Mouse (Mus musculus) midbrain, embryonic 13.5 days (tissue): ENCODE data around the gene Atp6v1g1. TPM values are rescaled to one million over a fixed set of nuclear protein-coding genes. Genes with fewer than 3 reads are reported as not detected.

Experiments
- ATAC-seq: fragments of 200-750 bp; cut with Nextera tagmentation; 2 replicates; pipeline ENCODE4 v1.8.0; 2017; ENCODE audit warnings: mild to moderate bottlenecking, moderate TSS enrichment, moderate library complexity
- H3K27ac ChIP-seq: fragments of 300-500 bp; sonication (generic); 2 replicates; pipeline ENCODE4 v1.5.1; 2015; ENCODE audit warnings: inconsistent platforms, mild to moderate bottlenecking, moderate library complexity
- H3K27me3 ChIP-seq: fragments of 300-500 bp; sonication (generic); 2 replicates; pipeline ENCODE4 v1.6.1; 2015; ENCODE audit warnings: mild to moderate bottlenecking, inconsistent platforms
- H3K36me3 ChIP-seq: fragments of 300-500 bp; sonication (generic); 2 replicates; pipeline ENCODE4 v1.6.1; 2015; ENCODE audit warnings: mild to moderate bottlenecking, inconsistent platforms
- H3K4me1 ChIP-seq: fragments of 300-500 bp; sonication (generic); replicated peaks from 2 replicates; pipeline ENCODE4 v1.6.1; 2015; ENCODE audit warnings: inconsistent platforms
- H3K4me2 ChIP-seq: fragments of 300-500 bp; sonication (generic); replicated peaks from 2 replicates; pipeline ENCODE4 v1.6.1; 2015; ENCODE audit warnings: moderate library complexity, mild to moderate bottlenecking, inconsistent platforms
- H3K4me3 ChIP-seq: fragments of 300-500 bp; sonication (generic); replicated peaks from 2 replicates; pipeline ENCODE4 v1.5.1; 2015; ENCODE audit warnings: mild to moderate bottlenecking, inconsistent platforms
- H3K9ac ChIP-seq: fragments of 300-500 bp; sonication (generic); replicated peaks from 2 replicates; pipeline ENCODE4 v1.6.1; 2015; ENCODE audit warnings: mild to moderate bottlenecking, inconsistent platforms
- H3K9me3 ChIP-seq: fragments of 300-500 bp; sonication (generic); 2 replicates; pipeline ENCODE4 v1.6.1; 2016; ENCODE audit warnings: mild to moderate bottlenecking, inconsistent platforms
- WGBS: fragments of 180-500 bp; shearing (Covaris S2); methylation state at CpG from one replicate; pipeline ENCODE4 v1.1.7; 2015; 5-methylcytosine and 5-hydroxymethylcytosine counted together
- polyA plus RNA-seq: library from polyadenylated mRNA; unstranded; fragments of >200 nt; fragmentation: Nextera tagmentation; extraction: Ambion mirVana; gene quantifications from 2 replicates; pipeline ENCODE4 v1.2.1, GENCODE M21; 2015

Atp6v1g1 gene
- polyA plus RNA-seq, 1 experiment from 2014 or later, result 461 TPM

GRCm38 (mm10) chr4:63548491-63548890 is 3.9 kb downstream of the Atp6v1g1 start:
- Histone ChIP-seq H3K36me3 (peaks cover 43% of the 10 kb centered on the region), H3K27ac (no peak overlapping the region), H3K4me1 (peaks cover 34% of the 10 kb centered on the region), H3K27me3 (no peaks in the 10 kb centered on the region), H3K9ac (no peak overlapping the region), H3K9me3 (no peaks in the 10 kb centered on the region), H3K4me3 (no peak overlapping the region), H3K4me2 (no peak overlapping the region)
- ATAC-seq, result no peak
- WGBS, result 76% methylated on average over 3 of the region's 3 CpGs

GRCm38 (mm10) chr4:63550908-63551307 is 6.3 kb downstream of the Atp6v1g1 start:
- no peak overlapping the region for H3K27ac ChIP-seq
- no peaks in the 10 kb centered on the region for H3K27me3 ChIP-seq
- peaks cover 52% of the 10 kb centered on the region for H3K36me3 ChIP-seq
- 97% methylated on average over 3 of the region's 3 CpGs for whole genome bisulfite sequencing
- H3K4me1 ChIP-seq, result peaks cover 28% of the 10 kb centered on the region
- H3K9me3 ChIP-seq, result no peaks in the 10 kb centered on the region
- H3K4me3 ChIP-seq, result no peak overlapping the region
- ATAC-seq, result no peak
- no peak overlapping the region for H3K4me2 ChIP-seq
- H3K9ac ChIP-seq, result no peak overlapping the region

DNA sequence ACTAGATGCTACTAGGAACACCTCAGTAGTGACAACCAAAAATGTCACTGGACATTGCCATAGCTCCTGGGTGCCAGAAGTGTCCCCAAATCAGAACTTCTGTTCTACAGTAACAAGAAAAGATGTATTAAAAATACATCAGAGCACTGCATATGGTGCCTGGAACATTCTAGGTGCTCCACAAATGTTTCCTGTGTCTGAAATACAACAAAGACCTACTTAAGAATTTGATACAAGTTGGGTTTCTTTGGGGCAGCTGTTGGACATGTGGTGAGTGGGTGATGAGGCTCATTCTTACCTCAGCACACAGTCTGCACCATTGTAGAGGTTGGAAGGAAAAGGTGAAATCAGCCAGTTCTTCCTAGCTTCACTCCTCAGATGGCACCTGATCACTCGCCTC is 8.3 kb downstream of the Atp6v1g1 start:
- Histone ChIP-seq H3K27ac (no peak overlapping the region), H3K9me3 (no peaks in the 10 kb centered on the region), H3K9ac (no peak overlapping the region), H3K36me3 (peaks cover 52% of the 10 kb centered on the region), H3K27me3 (0 out of 2 replicates have a peak, but pooled peaks cover 4% of the 10 kb centered on the region), H3K4me1 (peaks cover 17% of the 10 kb centered on the region), H3K4me3 (no peak overlapping the region), H3K4me2 (no peak overlapping the region)
- 93% methylated on average over 1 of the region's 1 CpGs for WGBS
- no peak for ATAC-seq

GRCm38 (mm10) chr4:63553789-63554576 is 9.4 kb downstream of the Atp6v1g1 start:
- no peak overlapping the region for H3K4me2 ChIP-seq
- H3K27me3 ChIP-seq, result 0 out of 2 replicates have a peak, but pooled peaks cover 5% of the 10 kb centered on the region
- H3K9me3 ChIP-seq, result no peaks in the 10 kb centered on the region
- peaks cover 44% of the 10 kb centered on the region for H3K36me3 ChIP-seq
- H3K4me3 ChIP-seq, result no peak overlapping the region
- no peak for ATAC-seq
- H3K27ac ChIP-seq, result no peak overlapping the region
- no peak overlapping the region for H3K9ac ChIP-seq
- 22% methylated on average over 4 of the region's 4 CpGs for WGBS
- H3K4me1 ChIP-seq, result peaks cover 18% of the 10 kb centered on the region

- peaks cover 38% of the 10 kb centered on the region for H3K36me3 ChIP-seq
- 46% methylated on average over 3 of the region's 3 CpGs for WGBS
These were observed 10.0 kb downstream of the Atp6v1g1 start for GRCm38 (mm10) chr4:63554616-63555015.

GRCm38 (mm10) chr4:63555111-63555510 is 10.5 kb downstream of the Atp6v1g1 start:
- Histone ChIP-seq H3K36me3 (peaks cover 35% of the 10 kb centered on the region), H3K4me3 (no peak overlapping the region), H3K27ac (no peak overlapping the region), H3K9ac (no peak overlapping the region), H3K27me3 (0 out of 2 replicates have a peak, but pooled peaks cover 5% of the 10 kb centered on the region), H3K9me3 (no peaks in the 10 kb centered on the region), H3K4me2 (no peak overlapping the region), H3K4me1 (peaks cover 29% of the 10 kb centered on the region)
- ATAC-seq, result no peak
- 93% methylated on average over 2 of the region's 2 CpGs for WGBS

More at GRCm38 (mm10) chr4:63554616-63555015, 10.0 kb downstream of the Atp6v1g1 start:
- H3K4me1 ChIP-seq, result peaks cover 24% of the 10 kb centered on the region
- H3K27me3 ChIP-seq, result 0 out of 2 replicates have a peak, but pooled peaks cover 5% of the 10 kb centered on the region
- no peak for ATAC-seq
- no peak overlapping the region for H3K4me2 ChIP-seq
- H3K4me3 ChIP-seq, result no peak overlapping the region
- H3K9ac ChIP-seq, result no peak overlapping the region
- no peaks in the 10 kb centered on the region for H3K9me3 ChIP-seq
- no peak overlapping the region for H3K27ac ChIP-seq

- Histone ChIP-seq H3K36me3 (peaks cover 24% of the 10 kb centered on the region), H3K9ac (no peak overlapping the region), H3K27me3 (0 out of 2 replicates have a peak, but pooled peaks cover 9% of the 10 kb centered on the region), H3K4me1 (peaks cover 30% of the 10 kb centered on the region), H3K4me3 (no peak overlapping the region), H3K27ac (no peak overlapping the region), H3K4me2 (no peak overlapping the region), H3K9me3 (no peaks in the 10 kb centered on the region)
- ATAC-seq, result no peak
- 68% methylated on average over 5 of the region's 5 CpGs for WGBS
These were observed 12.1 kb downstream of the Atp6v1g1 start for GRCm38 (mm10) chr4:63556665-63557064.

DNA sequence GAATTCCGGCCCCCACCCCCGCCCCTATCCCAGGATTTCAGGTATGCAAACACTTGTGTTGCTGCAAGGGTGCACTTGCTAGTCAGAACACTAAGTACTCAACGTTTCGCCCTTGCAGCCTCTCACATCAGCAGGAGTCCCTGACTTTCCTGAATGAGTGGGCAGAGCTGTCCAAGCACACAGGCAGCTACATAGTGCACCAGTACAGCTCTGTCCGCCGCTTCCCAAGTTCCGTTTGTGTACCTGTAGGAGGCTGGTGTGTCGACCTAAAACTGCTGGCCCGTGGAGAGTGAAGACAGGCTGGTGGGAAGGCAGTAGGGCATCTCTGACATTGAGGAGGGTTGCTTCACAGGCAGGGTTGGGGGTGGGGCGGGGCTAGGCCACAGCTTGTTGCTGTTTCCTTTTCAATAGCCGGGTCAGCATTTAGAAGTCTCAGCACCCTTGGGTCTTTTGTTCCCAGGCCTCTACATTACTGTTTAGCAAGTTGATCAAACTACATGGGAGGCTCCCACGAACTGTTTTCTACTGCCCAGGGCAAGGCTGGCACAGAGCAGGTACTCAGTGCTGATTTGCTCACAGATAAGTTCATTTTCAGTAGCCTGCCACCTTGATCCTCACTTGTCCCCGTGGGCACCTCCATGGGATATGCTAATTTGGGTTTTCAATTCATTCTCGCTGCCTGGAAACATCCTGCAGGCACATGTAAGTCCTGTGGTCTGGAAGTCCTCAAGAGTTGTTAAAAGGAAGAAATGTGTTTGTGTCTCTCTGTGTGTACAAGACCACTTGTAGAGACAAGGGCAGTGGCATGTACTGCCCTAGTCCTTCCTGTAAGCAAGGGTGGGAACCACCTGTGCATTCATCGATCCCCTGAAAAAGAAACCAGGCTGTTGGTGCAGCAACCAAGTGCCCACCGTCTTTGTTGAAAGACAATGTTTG is 12.8 kb downstream of the Atp6v1g1 start:
- no peak overlapping the region for H3K27ac ChIP-seq
- H3K4me3 ChIP-seq, result no peak overlapping the region
- peak overlapping the region; percentile 90; the same call in 1 of the 2 replicates for H3K4me2 ChIP-seq
- peaks cover 17% of the 10 kb centered on the region for H3K36me3 ChIP-seq
- no peak for ATAC-seq
- WGBS, result 22% methylated on average over 16 of the region's 16 CpGs
- H3K9ac ChIP-seq, result no peak overlapping the region
- no peaks in the 10 kb centered on the region for H3K9me3 ChIP-seq
- H3K4me1 ChIP-seq, result peaks cover 30% of the 10 kb centered on the region
- H3K27me3 ChIP-seq, result 0 out of 2 replicates have a peak, but pooled peaks cover 9% of the 10 kb centered on the region

DNA sequence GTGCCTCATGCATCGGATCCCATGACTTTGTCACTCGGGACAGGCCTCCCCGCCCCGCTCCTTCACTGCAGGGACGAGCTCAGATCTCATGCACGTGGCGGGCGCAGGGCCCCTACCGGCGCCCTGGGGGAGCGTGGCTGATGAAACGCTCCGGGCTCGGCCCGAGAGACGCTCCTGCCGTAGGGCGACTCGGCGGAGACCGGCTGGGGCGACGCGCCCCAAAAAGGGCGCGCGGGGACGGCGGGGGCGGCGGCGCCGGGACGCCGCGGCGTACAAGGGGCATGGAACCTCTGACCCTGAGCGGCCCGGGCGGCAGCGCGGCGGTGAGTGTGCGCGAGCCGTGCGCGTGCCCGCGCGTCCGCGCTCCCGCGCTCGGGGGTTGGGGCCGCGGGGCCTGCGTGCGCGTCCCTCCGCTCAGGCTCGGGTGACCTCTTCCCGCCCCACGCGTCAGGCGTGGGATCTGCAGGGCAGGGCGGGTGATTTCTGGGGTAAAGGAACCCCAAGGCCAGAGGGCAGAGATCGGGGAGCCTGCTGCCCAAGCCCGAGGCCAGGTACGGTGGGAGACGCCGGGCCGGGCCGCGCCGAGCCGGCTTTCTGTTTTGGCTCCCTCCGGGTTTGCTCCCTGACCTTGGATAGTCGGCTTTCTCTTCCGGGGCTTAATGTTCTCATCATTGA is 14.0 kb downstream of the Atp6v1g1 start, which contains the start of gene Tmem268:
TSS of gene Tmem268 (plus strand) at position 375 of the 675 bp plus-strand sequence.
- Histone ChIP-seq H3K9ac (peak within 1 kb of the TSS; percentile 87), H3K4me2 (peak within 1 kb of the TSS; percentile 90), H3K4me1 (peaks cover 30% of the 10 kb centered on the region), H3K4me3 (peak within 1 kb of the TSS; percentile 67), H3K27me3 (0 out of 2 replicates have a peak, but pooled peaks cover 9% of the 10 kb centered on the region), H3K36me3 (peaks cover 9% of the 10 kb centered on the region), H3K9me3 (no peaks in the 10 kb centered on the region), H3K27ac (no peak within 1 kb of the TSS)
- peak; percentile 81 for ATAC-seq
- under 1% methylated on average over 81 of the region's 81 CpGs for WGBS

- Histone ChIP-seq H3K36me3 (peaks cover 5% of the 10 kb centered on the region; the same call in 1 of the 2 replicates), H3K9ac (peak overlapping the region; percentile 87; the same call in 1 of the 2 replicates), H3K4me1 (peaks cover 27% of the 10 kb centered on the region), H3K9me3 (no peaks in the 10 kb centered on the region), H3K27ac (no peak overlapping the region), H3K4me2 (peak overlapping the region; percentile 90), H3K4me3 (peak overlapping the region; percentile 67), H3K27me3 (0 out of 2 replicates have a peak, but pooled peaks cover 9% of the 10 kb centered on the region)
- ATAC-seq, result peak; percentile 38
- 45% methylated on average over 9 of the region's 9 CpGs for WGBS
These were observed 14.6 kb downstream of the Atp6v1g1 start for GRCm38 (mm10) chr4:63559127-63559697.

DNA sequence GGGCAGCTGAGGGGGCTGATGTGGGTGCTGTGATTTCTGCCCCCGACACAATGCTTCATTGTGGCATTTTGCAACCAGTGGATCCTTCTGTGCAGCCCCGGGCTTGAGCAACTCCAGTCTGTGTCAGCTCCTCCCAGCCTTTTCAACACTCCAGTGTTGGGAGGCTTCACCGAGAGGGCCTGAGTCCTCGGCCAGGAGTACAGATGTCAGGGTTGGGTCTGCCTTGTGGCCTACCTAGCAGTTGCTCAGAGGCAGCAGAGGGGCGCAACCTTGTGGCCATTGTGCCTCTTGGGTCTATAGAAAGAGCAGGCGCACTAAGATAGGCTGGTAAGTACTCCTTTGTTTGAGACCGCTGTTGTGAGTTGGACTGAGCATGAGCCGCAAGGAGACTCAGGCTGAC is 15.5 kb downstream of the Atp6v1g1 start:
- 45% methylated on average over 8 of the region's 8 CpGs for WGBS
- Histone ChIP-seq H3K27me3 (0 out of 2 replicates have a peak, but pooled peaks cover 9% of the 10 kb centered on the region), H3K36me3 (peaks cover 3% of the 10 kb centered on the region; the same call in 1 of the 2 replicates), H3K4me2 (no peak overlapping the region), H3K4me3 (no peak overlapping the region), H3K9me3 (no peaks in the 10 kb centered on the region), H3K27ac (no peak overlapping the region), H3K9ac (no peak overlapping the region), H3K4me1 (peaks cover 25% of the 10 kb centered on the region)
- ATAC-seq, result 0 out of 2 replicates have a peak, but pooled peaks have one; percentile 5
